Mouse (Mus musculus) stomach, embryonic 14.5 days (tissue): Measurements from ENCODE around the gene Anxa6. TPM values are rescaled to one million over a fixed set of nuclear protein-coding genes. Genes with fewer than 3 reads are reported as not detected.

Experiments
- ATAC-seq: fragments of 200-750 bp; cut with Nextera tagmentation; 2 replicates; pipeline ENCODE4 v1.8.0; 2017; ENCODE audit warnings: low read depth, moderate TSS enrichment; ENCODE audit not compliant: insufficient number of reproducible peaks, insufficient read depth, low FRiP score
- H3K27ac ChIP-seq: fragments of 300-500 bp; sonication (generic); 2 replicates; pipeline ENCODE4 v1.5.1; 2014; ENCODE audit warnings: mild to moderate bottlenecking, low read length, moderate library complexity, mixed read lengths
- H3K27me3 ChIP-seq: fragments of 300-500 bp; sonication (generic); 2 replicates; pipeline ENCODE4 v1.6.1; 2014; ENCODE audit warnings: low read length, control low read depth, mixed read lengths; ENCODE audit not compliant: control insufficient read depth, insufficient read depth
- H3K36me3 ChIP-seq: fragments of 300-500 bp; sonication (generic); 2 replicates; pipeline ENCODE4 v1.6.1; 2014; ENCODE audit warnings: mild to moderate bottlenecking, control low read depth, low read length, moderate library complexity, mixed read lengths; ENCODE audit not compliant: control insufficient read depth, insufficient read depth
- H3K4me1 ChIP-seq: fragments of 300-500 bp; sonication (generic); 2 replicates; pipeline ENCODE4 v1.6.1; 2014; ENCODE audit warnings: low read length, control low read depth, mixed read lengths; ENCODE audit not compliant: control insufficient read depth, insufficient read depth
- H3K4me2 ChIP-seq: fragments of 300-500 bp; sonication (generic); replicated peaks from 2 replicates; pipeline ENCODE4 v1.6.1; 2014; ENCODE audit warnings: low read depth, low read length, control low read depth
- H3K4me3 ChIP-seq: fragments of 300-500 bp; sonication (generic); 2 replicates; pipeline ENCODE4 v1.5.1; 2014; ENCODE audit warnings: low read depth, low read length, control low read depth
- H3K9ac ChIP-seq: fragments of 300-500 bp; sonication (generic); replicated peaks from 2 replicates; pipeline ENCODE4 v1.6.1; 2014; ENCODE audit warnings: low read depth, mild to moderate bottlenecking, control low read depth, low read length, moderate library complexity, mixed read lengths
- H3K9me3 ChIP-seq: fragments of 300-500 bp; sonication (generic); 2 replicates; pipeline ENCODE4 v1.6.1; 2016; ENCODE audit warnings: low read depth, low read length, control low read depth; ENCODE audit not compliant: control insufficient read depth
- WGBS: fragments of 180-500 bp; shearing (Covaris S2); extraction: QIAGEN DNeasy Blood & Tissue Kit; methylation state at CpG from one replicate; pipeline ENCODE4 v1.1.7; 2014; 5-methylcytosine and 5-hydroxymethylcytosine counted together
- polyA plus RNA-seq: library from polyadenylated mRNA; unstranded; fragments of >200 nt; fragmentation: Nextera tagmentation; extraction: Ambion mirVana; gene quantifications from 2 replicates; pipeline ENCODE4 v1.2.1, GENCODE M21; 2014

The Anxa6 gene
- polyA plus RNA-seq, 1 experiment from 2014 or later = 400 TPM

DNA sequence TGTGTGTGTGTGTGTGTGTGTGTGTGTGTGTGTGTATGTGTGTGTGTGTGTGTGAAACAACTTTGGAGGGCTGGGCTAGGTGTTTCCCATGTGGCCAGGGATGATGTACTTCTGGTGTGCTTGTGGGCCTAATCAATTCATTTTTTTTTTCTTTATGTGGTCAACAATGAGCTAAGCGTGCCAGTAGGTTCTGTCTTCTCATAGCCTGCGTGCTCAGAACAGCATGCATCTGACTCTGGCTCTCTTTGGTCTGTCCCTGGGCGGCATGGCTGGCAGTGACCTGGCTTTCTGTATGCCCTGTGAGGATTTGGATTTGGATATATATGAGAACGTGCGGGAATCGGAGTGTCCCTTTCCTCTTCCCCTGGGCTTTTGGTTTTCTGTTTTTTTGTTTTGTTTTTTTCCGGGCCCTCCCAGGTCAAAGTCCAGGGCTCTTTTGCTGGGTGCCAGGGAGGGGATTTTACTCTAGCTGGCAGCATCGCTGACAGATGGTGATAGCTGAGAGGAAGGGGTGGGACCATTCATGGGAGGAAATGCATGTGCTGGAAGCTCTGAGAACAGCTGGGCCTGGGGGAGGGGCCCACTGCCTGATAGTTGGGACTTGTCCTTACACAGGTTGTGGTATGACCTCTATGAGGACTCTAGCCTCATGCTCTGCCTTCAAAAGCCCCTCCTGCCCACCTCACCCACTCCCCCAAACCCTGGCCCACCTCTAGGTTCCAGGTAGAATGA is 59.6 kb downstream of the Anxa6 start:
- Histone ChIP-seq H3K36me3 (peaks cover 8% of the 10 kb centered on the region; the same call in 1 of the 2 replicates), H3K4me2 (no peak overlapping the region), H3K27ac (no peak overlapping the region), H3K4me3 (no peak overlapping the region), H3K27me3 (no peaks in the 10 kb centered on the region), H3K9ac (no peak overlapping the region), H3K9me3 (no peaks in the 10 kb centered on the region), H3K4me1 (peaks cover 24% of the 10 kb centered on the region; the same call in 1 of the 2 replicates)
- 49% methylated on average over 8 of the region's 8 CpGs for WGBS
- peak; percentile 65; the same call in 1 of the 2 replicates for ATAC-seq

DNA sequence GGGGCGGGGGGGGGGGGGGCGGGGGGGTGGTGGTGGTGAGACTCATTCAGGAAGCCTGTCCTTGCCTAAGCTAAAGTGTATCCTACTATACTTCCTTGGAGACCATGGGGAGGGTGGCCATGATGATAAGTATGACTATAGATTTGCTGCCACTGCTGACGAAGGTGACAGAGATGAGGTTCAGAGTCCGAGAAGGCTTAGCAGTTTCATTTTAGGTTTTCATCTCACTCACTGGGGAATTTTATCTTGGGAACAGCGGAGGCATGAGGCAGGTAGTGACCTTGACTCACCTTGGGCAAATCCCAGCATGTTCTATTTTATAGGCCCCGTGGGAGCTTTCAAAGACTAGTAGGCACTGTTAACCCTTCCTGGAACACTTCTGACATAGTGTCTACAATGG is 60.5 kb downstream of the Anxa6 start:
- WGBS = 62% methylated on average over 6 of the region's 6 CpGs
- H3K4me1 ChIP-seq = peaks cover 18% of the 10 kb centered on the region; the same call in 1 of the 2 replicates
- peak overlapping the region; percentile 21; the same call in 1 of the 2 replicates for H3K27ac ChIP-seq
- ATAC-seq = no peak
- H3K27me3 ChIP-seq = no peaks in the 10 kb centered on the region
- H3K9ac ChIP-seq = no peak overlapping the region
- H3K4me3 ChIP-seq = no peak overlapping the region
- no peaks in the 10 kb centered on the region for H3K9me3 ChIP-seq
- H3K36me3 ChIP-seq = no peaks in the 10 kb centered on the region
- no peak overlapping the region for H3K4me2 ChIP-seq

DNA sequence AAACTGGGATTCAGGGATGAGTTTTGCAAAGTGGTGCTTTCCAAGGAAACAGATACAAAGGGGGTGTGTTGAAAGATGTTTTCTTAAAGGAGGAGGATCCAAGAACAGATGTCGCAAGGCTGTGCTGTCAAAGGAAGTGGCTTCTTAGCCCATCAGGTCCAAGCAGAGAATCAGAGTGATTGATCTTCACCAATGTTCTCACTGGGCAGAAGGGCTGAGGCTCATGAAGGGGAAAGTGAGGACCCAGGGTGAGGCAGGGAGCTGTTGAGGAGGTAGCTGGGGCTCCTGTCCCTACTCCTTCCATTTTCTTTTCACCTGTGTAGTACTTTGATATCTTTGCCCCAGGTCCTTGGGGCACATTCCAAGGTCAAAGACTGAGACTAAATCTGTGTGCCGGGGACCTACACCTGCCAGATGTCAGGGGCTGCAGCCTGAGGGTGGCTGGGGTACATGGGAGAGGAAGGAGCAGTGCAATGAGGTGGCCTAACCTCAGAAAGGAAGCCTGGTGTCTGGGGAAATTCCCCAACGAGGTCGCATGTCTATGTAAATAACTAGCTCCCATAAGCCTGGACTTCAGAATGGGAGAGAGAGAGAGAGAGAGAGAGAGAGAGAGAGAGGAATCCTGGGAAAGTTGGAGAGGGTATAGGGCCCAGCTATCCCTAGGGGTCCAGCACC is 61.1 kb downstream of the Anxa6 start:
- H3K36me3 ChIP-seq = no peaks in the 10 kb centered on the region
- no peak overlapping the region for H3K9ac ChIP-seq
- peaks cover 16% of the 10 kb centered on the region; the same call in 1 of the 2 replicates for H3K4me1 ChIP-seq
- no peak overlapping the region for H3K4me2 ChIP-seq
- no peak for ATAC-seq
- no peak overlapping the region for H3K27ac ChIP-seq
- H3K4me3 ChIP-seq = no peak overlapping the region
- no peaks in the 10 kb centered on the region for H3K9me3 ChIP-seq
- no peaks in the 10 kb centered on the region for H3K27me3 ChIP-seq
- WGBS = 39% methylated on average over 4 of the region's 4 CpGs

DNA sequence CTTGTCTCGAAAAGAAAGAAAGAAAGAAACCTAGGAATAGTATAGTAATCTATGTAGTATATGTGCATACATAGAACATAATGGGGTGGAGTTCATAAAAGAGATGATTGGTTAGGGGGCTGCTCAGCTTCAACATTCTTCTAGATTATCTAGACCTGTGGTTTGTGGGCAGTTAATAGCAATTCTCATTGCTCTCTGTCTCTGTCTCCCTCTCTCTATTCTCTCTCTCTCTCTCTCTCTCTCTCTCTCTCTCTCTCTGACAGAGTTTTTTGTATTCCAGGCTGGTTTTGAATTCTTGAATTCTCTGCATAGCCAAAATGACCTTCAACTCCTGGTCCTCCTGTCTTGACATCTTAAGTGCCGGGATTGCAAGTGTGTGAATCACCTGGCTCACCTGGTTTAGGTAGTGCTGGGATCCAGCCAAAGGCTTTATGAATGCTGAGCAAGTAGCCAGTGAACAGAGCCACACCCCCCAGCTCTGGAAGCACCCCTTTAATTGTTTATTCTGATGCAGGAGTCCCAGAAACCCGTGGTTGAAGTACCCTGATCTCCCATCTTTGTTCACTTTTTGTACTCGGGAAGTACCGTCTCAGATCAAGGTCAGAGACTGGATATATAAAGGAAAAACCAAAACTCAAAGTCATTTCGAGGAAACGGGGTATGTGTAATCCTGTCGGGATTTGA is 61.7 kb downstream of the Anxa6 start:
- H3K9me3 ChIP-seq = no peaks in the 10 kb centered on the region
- H3K36me3 ChIP-seq = no peaks in the 10 kb centered on the region
- no peak overlapping the region for H3K9ac ChIP-seq
- WGBS = 67% methylated on average over 8 of the region's 8 CpGs
- no peaks in the 10 kb centered on the region for H3K27me3 ChIP-seq
- H3K4me1 ChIP-seq = peaks cover 13% of the 10 kb centered on the region; the same call in 1 of the 2 replicates
- H3K27ac ChIP-seq = no peak overlapping the region
- no peak overlapping the region for H3K4me3 ChIP-seq
- no peak overlapping the region for H3K4me2 ChIP-seq
- ATAC-seq = no peak

DNA sequence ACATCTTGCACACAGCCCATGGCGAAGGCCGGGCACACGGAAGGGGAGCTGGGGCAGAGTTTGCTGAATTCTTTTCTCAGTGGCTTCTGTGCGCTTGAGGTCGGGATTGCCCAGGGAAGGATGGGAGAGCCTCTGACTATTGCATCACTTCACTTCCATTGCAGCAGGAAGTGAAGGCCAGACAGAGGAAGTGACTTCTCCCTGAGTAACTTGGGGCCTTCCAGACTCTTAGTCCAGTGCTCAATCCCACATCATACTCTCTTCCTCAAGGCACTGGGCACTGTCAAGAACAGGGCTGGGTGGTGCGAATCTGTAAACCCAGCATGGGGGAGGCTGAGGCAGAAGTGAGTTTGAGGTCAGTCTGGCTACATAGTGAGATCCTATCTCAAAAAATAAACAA is 68.0 kb downstream of the Anxa6 start:
- WGBS = 80% methylated on average over 6 of the region's 6 CpGs
- H3K27me3 ChIP-seq = no peaks in the 10 kb centered on the region
- H3K4me3 ChIP-seq = no peak overlapping the region
- H3K9ac ChIP-seq = no peak overlapping the region
- no peaks in the 10 kb centered on the region for H3K36me3 ChIP-seq
- H3K4me2 ChIP-seq = no peak overlapping the region
- H3K27ac ChIP-seq = no peak overlapping the region
- H3K9me3 ChIP-seq = no peaks in the 10 kb centered on the region
- H3K4me1 ChIP-seq = peaks cover 12% of the 10 kb centered on the region; the same call in 1 of the 2 replicates
- no peak for ATAC-seq

DNA sequence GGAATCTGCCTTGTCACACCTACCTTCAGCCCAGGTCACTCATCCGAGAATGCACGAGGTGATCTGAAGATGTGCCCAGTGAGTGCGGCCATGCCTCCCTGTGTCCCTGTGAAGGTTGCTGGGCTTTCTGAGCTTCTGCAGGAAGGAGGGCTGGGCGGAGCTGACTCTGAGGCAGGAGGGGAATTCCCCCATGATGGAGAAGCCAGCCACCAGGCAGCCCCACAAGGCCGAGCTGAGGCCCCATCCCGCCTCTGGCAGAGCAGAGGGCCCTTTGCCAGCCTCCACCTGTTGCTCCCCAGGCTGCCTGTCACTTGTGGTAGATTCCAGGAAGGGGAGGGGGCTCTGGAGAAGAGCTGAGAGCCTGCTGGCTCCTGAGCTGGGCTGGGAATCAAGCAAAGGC is 70.4 kb downstream of the Anxa6 start, which contains the start of gene Tnip1:
Gene Tnip1, minus strand, starts transcription at position 108 of the 400 bp plus-strand sequence.
- H3K4me1 ChIP-seq = peaks cover 12% of the 10 kb centered on the region; the same call in 1 of the 2 replicates
- H3K9ac ChIP-seq = no peak within 1 kb of the TSS
- peak within 1 kb of the TSS; percentile 31 for H3K4me2 ChIP-seq
- 23% methylated on average over 6 of the region's 6 CpGs for whole genome bisulfite sequencing
- H3K36me3 ChIP-seq = no peaks in the 10 kb centered on the region
- no peaks in the 10 kb centered on the region for H3K27me3 ChIP-seq
- peak within 1 kb of the TSS; percentile 48; the same call in 1 of the 2 replicates for H3K27ac ChIP-seq
- no peaks in the 10 kb centered on the region for H3K9me3 ChIP-seq
- H3K4me3 ChIP-seq = 0 out of 2 replicates have a peak within 1 kb of the TSS, but pooled peaks have one; percentile 3
- ATAC-seq = peak; percentile 53

DNA sequence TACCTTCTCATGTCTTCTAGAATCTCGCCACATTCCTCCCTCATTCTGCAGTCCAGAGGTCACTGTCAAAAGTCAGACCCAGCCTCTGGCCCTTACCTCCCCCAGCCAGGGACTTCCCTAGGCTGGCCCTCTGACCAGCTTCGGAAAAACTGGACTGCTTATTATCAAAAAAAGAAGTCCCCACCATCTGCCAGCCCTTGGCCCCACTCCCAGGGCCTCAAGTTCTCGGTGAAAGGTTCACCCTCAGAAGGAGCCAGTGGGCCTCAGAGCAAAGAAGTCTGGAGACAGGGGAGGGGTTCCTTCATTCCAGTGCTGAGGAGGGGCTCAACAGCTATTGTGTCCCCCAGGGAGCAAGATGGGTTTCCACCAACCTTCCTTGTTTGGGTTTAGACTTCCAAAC is 71.3 kb downstream of the Anxa6 start:
- peaks cover 12% of the 10 kb centered on the region; the same call in 1 of the 2 replicates for H3K4me1 ChIP-seq
- H3K27ac ChIP-seq = peak overlapping the region; percentile 23; the same call in 1 of the 2 replicates
- H3K4me2 ChIP-seq = no peak overlapping the region; the same call in 1 of the 2 replicates
- ATAC-seq = no peak
- no peaks in the 10 kb centered on the region for H3K9me3 ChIP-seq
- no peak overlapping the region for H3K4me3 ChIP-seq
- H3K27me3 ChIP-seq = no peaks in the 10 kb centered on the region
- 40% methylated on average over 3 of the region's 3 CpGs for WGBS
- no peak overlapping the region for H3K9ac ChIP-seq
- H3K36me3 ChIP-seq = no peaks in the 10 kb centered on the region

DNA sequence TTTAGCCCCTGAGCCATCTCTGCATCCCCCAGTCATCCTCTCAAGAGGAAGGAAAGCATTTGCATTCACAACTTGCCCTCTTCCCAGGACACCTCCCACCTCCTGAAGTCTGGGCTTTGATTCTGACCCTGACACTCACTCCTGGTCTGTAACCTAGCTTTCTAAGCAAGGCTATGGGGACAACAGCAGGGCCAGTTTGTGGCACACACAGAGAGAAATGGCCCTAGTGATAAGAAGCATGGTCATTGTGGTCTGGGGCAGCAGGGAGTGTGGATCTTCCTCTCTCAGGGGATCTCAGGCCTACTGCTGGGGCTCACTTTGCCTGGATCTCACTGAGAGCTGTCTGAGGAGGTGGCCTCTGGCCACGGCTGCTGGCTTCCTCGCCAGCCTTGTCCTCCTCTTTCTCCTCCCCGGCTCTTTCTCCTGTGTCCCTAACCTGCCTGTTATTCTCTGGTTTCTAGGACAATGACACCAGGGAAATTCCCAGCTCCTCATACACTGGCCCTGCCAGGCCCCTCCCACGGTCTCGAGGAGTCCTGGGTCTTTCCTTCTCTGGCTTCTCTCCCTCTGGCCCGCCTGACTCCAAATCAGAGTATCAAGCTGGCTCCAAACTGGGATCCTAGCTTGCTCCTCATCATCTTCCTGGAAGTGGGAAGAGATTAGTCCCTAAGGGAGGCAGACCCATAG is 71.9 kb downstream of the Anxa6 start:
- no peak for ATAC-seq
- Histone ChIP-seq H3K9ac (no peak overlapping the region), H3K4me1 (peaks cover 12% of the 10 kb centered on the region; the same call in 1 of the 2 replicates), H3K4me2 (no peak overlapping the region), H3K36me3 (no peaks in the 10 kb centered on the region), H3K4me3 (no peak overlapping the region), H3K27ac (no peak overlapping the region), H3K27me3 (no peaks in the 10 kb centered on the region), H3K9me3 (no peaks in the 10 kb centered on the region)
- 65% methylated on average over 6 of the region's 6 CpGs for WGBS
